Mouse (Mus musculus) limb, embryonic 10.5 days (tissue): ENCODE data around the gene Wdr74. TPM values are rescaled to one million over a fixed set of nuclear protein-coding genes. Genes with fewer than 3 reads are reported as not detected.
"Not testable (repeated sequence)": the region's sequence is repeated elsewhere in the genome, so short reads cannot be mapped to it uniquely, and the experiment has no call there.

Experiments
- DNase-seq: peaks from one replicate; pipeline ENCODE4 v3.0.0-alpha.2; 2017; ENCODE audit warnings: low spot score
- H3K27ac ChIP-seq: fragments of 300-500 bp; sonication (generic); 2 replicates; pipeline ENCODE4 v1.5.1; 2016; ENCODE audit warnings: mild to moderate bottlenecking
- H3K27me3 ChIP-seq: fragments of 300-500 bp; sonication (generic); 2 replicates; pipeline ENCODE4 v1.6.1; 2016; ENCODE audit warnings: low read depth, mild to moderate bottlenecking; ENCODE audit not compliant: poor library complexity, severe bottlenecking
- H3K36me3 ChIP-seq: fragments of 300-500 bp; sonication (generic); 2 replicates; pipeline ENCODE4 v1.6.1; 2016; ENCODE audit warnings: mild to moderate bottlenecking, moderate library complexity
- H3K4me1 ChIP-seq: fragments of 300-500 bp; sonication (generic); 2 replicates; pipeline ENCODE4 v1.6.1; 2016
- H3K4me3 ChIP-seq: fragments of 300-500 bp; sonication (generic); 2 replicates; pipeline ENCODE4 v1.5.1; 2016; ENCODE audit warnings: mild to moderate bottlenecking, moderate library complexity
- H3K9me3 ChIP-seq: fragments of 300-500 bp; sonication (generic); replicated peaks from 2 replicates; pipeline ENCODE4 v1.6.1; 2016; ENCODE audit warnings: mild to moderate bottlenecking
- WGBS: fragments of 180-500 bp; shearing (Covaris S2); methylation state at CpG from one replicate; pipeline ENCODE4 v1.1.7; 2016; 5-methylcytosine and 5-hydroxymethylcytosine counted together
- polyA plus RNA-seq: library from polyadenylated mRNA; unstranded; fragments of >200 nt; fragmentation: Nextera tagmentation; extraction: Ambion mirVana; gene quantifications from 2 replicates; pipeline ENCODE4 v1.2.1, GENCODE M21; 2016

Wdr74 gene
- polyA plus RNA-seq, 1 experiment from 2014 or later = 121 TPM

GRCm38 (mm10) chr19:8711506-8711905 is 24.1 kb upstream of the Wdr74 start:
- Histone ChIP-seq H3K4me3 (peak overlapping the region; percentile 82), H3K4me1 (peaks cover 21% of the 10 kb centered on the region), H3K27ac (peak overlapping the region; percentile 93; the same call in 1 of the 2 replicates), H3K9me3 (no peaks in the 10 kb centered on the region), H3K36me3 (peaks cover 58% of the 10 kb centered on the region), H3K27me3 (no peaks in the 10 kb centered on the region)
- no peak for DNase-seq
- 89% methylated on average over 4 of the region's 4 CpGs for WGBS

- Histone ChIP-seq H3K4me1 (peaks cover 21% of the 10 kb centered on the region), H3K27ac (peak overlapping the region; percentile 93), H3K9me3 (no peaks in the 10 kb centered on the region), H3K4me3 (peak overlapping the region; percentile 82), H3K36me3 (peaks cover 52% of the 10 kb centered on the region), H3K27me3 (no peaks in the 10 kb centered on the region)
- no peak for DNase-seq
- 66% methylated on average over 10 of the region's 10 CpGs for WGBS
Observed at GRCm38 (mm10) chr19:8711949-8712869, 23.4 kb upstream of the Wdr74 start.

- Histone ChIP-seq H3K4me3 (peak overlapping the region; percentile 82), H3K4me1 (peaks cover 21% of the 10 kb centered on the region), H3K36me3 (peaks cover 45% of the 10 kb centered on the region), H3K27me3 (no peaks in the 10 kb centered on the region), H3K27ac (peak overlapping the region; percentile 93), H3K9me3 (no peaks in the 10 kb centered on the region)
- under 1% methylated on average over 13 of the region's 13 CpGs for WGBS
- DNase-seq = peak; percentile 88
Observed at GRCm38 (mm10) chr19:8712870-8713305, 22.7 kb upstream of the Wdr74 start.

GRCm38 (mm10) chr19:8713306-8713996 is 22.2 kb upstream of the Wdr74 start:
- Histone ChIP-seq H3K4me3 (peak overlapping the region; percentile 82), H3K36me3 (peaks cover 40% of the 10 kb centered on the region), H3K9me3 (no peaks in the 10 kb centered on the region), H3K27me3 (no peaks in the 10 kb centered on the region), H3K27ac (peak overlapping the region; percentile 93), H3K4me1 (peaks cover 21% of the 10 kb centered on the region)
- DNase-seq = peak; percentile 91
- under 1% methylated on average over 51 of the region's 51 CpGs for WGBS

GRCm38 (mm10) chr19:8713997-8714652 is 21.5 kb upstream of the Wdr74 start:
- no peak for DNase-seq
- Histone ChIP-seq H3K36me3 (peaks cover 33% of the 10 kb centered on the region), H3K9me3 (no peaks in the 10 kb centered on the region), H3K4me3 (peak overlapping the region; percentile 82), H3K4me1 (peaks cover 21% of the 10 kb centered on the region), H3K27ac (peak overlapping the region; percentile 93), H3K27me3 (no peaks in the 10 kb centered on the region)
- WGBS = 9% methylated on average over 13 of the region's 13 CpGs

- H3K9me3 ChIP-seq = no peaks in the 10 kb centered on the region
- H3K36me3 ChIP-seq = peaks cover 25% of the 10 kb centered on the region
- no peaks in the 10 kb centered on the region for H3K27me3 ChIP-seq
- peaks cover 21% of the 10 kb centered on the region for H3K4me1 ChIP-seq
- WGBS = 78% methylated on average over 10 of the region's 10 CpGs
- no peak for DNase-seq
- no peak overlapping the region for H3K4me3 ChIP-seq
- H3K27ac ChIP-seq = no peak overlapping the region
Observed at GRCm38 (mm10) chr19:8714653-8715481, 20.8 kb upstream of the Wdr74 start.

GRCm38 (mm10) chr19:8715868-8716766 is 19.5 kb upstream of the Wdr74 start:
- H3K9me3 ChIP-seq = no peaks in the 10 kb centered on the region
- no peak for DNase-seq
- no peak overlapping the region for H3K4me3 ChIP-seq
- peaks cover 13% of the 10 kb centered on the region for H3K36me3 ChIP-seq
- WGBS = 66% methylated on average over 10 of the region's 10 CpGs
- no peaks in the 10 kb centered on the region for H3K27me3 ChIP-seq
- H3K27ac ChIP-seq = no peak overlapping the region
- H3K4me1 ChIP-seq = peaks cover 21% of the 10 kb centered on the region

GRCm38 (mm10) chr19:8716767-8717475 is 18.7 kb upstream of the Wdr74 start:
- no peaks in the 10 kb centered on the region for H3K27me3 ChIP-seq
- WGBS = 66% methylated on average over 9 of the region's 10 CpGs
- H3K27ac ChIP-seq = no peak overlapping the region
- H3K4me3 ChIP-seq = no peak overlapping the region
- no peaks in the 10 kb centered on the region for H3K9me3 ChIP-seq
- no peak for DNase-seq
- H3K4me1 ChIP-seq = peaks cover 16% of the 10 kb centered on the region
- peaks cover 5% of the 10 kb centered on the region; the same call in 1 of the 2 replicates for H3K36me3 ChIP-seq

- 69% methylated on average over 3 of the region's 3 CpGs for WGBS
- DNase-seq = peak; percentile 65
- Histone ChIP-seq H3K4me1 (peaks cover 13% of the 10 kb centered on the region), H3K36me3 (no peaks in the 10 kb centered on the region), H3K9me3 (no peaks in the 10 kb centered on the region), H3K27ac (no peak overlapping the region), H3K27me3 (no peaks in the 10 kb centered on the region), H3K4me3 (no peak overlapping the region)
Observed at GRCm38 (mm10) chr19:8718357-8718756, 17.3 kb upstream of the Wdr74 start.

- H3K36me3 ChIP-seq, H3K27ac ChIP-seq, H3K9me3 ChIP-seq, H3K4me3 ChIP-seq, DNase-seq, H3K27me3 ChIP-seq: not testable (repeated sequence)
- peaks cover 10% of the 10 kb centered on the region for H3K4me1 ChIP-seq
Observed at GRCm38 (mm10) chr19:8719037-8719436, 16.6 kb upstream of the Wdr74 start.

GRCm38 (mm10) chr19:8721378-8721777 is 14.2 kb upstream of the Wdr74 start:
- no peak for DNase-seq
- H3K4me1 ChIP-seq = peaks cover 14% of the 10 kb centered on the region
- no peak overlapping the region for H3K4me3 ChIP-seq
- H3K36me3 ChIP-seq = peaks cover 23% of the 10 kb centered on the region
- H3K27me3 ChIP-seq = no peaks in the 10 kb centered on the region
- 71% methylated on average over 1 of the region's 1 CpGs for WGBS
- no peaks in the 10 kb centered on the region for H3K9me3 ChIP-seq
- no peak overlapping the region for H3K27ac ChIP-seq
